Mouse (Mus musculus): ENCODE measurements at regions not wholly inside any gene's neighbourhood (a gene's known extent, or its start where the extent isn't known, plus 50 kb on each side); places are given as distances from the start of the nearest gene placed in this dataset.
A peak's percentile ranks its signal among the peaks of the same experiment; 100 is the strongest.

DNA sequence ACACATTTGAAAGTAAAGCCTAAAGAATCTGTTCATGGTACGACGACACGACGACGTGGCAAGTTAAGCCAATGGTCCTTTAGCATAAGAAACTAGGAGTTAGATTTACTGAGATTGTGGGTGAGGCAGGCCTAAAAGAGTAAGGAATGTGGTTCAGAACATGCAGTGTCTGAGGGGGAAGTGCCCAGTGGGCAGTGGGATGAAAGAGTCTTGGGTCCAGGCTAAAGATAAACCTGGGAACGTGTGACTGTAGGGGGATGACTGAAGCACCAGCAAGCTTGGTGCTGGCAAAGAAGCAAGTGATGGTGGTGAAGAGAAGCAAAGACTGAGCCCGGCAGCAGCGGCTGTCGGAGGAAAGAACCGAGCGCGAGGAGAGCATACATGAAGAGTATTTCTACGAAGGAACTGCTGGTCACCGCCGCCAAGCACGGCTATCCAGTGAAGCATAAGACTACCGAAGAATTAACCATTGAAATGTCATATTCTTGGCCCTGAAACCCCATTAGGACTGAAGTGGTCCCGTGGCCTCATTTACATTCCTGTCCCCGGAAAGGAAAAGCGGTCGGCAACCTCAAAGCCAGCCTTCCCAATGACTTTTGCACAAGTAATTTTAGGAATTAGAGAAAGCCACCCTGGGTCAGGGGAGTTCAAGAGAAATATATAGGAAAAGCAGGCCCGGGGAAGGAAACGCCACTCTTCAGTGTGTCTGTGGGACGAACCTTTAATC is 76.2 kb upstream of the Armc2 start:
- DNase-seq: no peak

DNA sequence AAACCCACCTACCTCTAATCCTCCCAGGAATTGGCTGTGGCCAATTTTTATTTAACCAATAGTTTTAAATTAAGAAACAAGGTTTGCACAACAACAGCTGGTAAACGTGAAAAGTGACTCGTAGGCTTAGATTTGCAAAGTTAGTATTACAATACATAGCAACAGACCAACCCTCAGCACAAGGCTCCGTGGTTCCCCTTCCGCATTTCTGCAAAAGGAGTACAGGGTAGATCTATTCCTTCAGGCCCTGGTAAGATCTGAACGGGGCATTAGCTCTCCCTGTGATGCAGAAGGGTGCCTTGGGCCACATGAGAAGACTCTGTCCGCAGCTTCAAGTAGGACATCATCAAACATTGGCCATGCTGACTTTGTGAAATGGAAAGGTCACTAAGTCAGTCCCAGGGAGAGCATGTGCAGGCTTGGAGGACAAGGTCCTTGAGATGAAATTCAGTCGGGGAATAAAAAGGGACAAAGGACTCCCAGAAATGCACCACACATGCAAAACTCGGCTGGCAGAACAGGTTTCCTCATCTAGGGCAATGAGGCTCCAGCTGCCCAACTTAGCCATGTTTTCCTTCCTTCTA is 75.0 kb upstream of the Armc2 start:
- DNase-seq: no peak

DNA sequence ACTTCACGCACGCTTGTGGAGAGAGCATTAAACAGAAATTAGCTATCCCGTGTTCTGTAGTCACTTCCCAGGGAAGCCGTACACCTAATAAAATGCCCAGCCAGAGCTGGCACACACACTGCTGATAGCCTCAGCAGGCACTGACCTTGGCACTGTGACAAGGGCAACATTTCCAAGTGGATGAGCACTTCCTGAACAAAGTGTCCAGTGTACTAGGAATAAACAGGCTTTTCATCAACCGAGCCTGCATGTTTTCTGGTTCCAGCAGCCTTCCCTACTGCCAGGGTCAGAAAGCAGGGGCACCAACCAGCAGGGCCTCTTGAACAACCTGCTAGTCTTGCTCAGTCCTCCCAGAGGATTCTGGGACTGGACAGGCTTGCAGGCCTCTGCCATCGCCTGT is 74.3 kb upstream of the Armc2 start:
- DNase-seq: peak; percentile 86

DNA sequence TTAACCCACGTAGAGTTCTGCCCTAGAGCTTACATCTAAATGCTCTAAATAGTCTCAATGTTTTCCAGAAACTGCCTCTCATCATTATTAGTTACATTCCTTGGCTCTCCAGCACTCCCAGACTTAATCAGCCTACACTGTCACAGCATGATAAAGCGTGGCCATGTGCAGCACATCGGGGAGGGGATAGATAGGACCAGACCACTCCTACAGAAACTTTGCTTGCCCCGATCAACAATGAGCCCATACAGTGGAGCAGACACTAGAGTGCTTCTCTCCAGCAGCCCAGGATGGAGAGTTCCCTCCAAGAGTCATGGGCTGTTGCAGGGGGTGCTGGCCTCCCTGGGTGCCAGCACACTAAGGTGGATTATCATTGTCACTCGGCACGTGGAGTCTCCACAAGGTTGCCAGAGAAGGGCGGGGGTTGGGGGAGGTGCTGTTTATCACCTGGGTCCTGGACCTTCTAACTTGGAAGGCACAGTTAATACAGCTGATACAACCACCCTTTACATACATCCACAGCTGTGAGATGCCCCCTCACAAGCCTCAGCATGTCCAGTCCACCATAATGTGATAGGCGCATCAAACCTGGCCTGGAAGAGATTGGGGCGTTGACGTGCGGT is 73.4 kb upstream of the Armc2 start:
- no peak for DNase-seq

DNA sequence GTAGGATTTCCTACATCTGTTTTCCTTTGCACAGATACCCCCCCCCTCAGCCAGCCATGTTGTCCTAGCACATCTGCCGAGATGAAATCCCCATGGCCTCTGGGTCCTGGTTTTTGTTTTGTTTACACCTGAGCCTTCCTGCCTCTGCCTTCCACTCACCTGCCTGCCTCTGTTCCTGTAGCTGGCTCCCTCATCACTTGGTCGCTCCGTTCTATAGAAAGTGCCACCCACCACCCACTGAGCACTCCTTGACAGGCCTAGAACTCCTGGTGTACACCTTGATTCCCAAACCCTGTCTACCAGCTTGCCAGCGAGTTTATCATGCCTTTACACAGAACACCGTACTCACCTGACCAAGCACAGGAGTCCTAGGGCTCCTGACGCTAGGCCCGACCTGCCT is 72.6 kb upstream of the Armc2 start:
- no peak for DNase-seq

DNA sequence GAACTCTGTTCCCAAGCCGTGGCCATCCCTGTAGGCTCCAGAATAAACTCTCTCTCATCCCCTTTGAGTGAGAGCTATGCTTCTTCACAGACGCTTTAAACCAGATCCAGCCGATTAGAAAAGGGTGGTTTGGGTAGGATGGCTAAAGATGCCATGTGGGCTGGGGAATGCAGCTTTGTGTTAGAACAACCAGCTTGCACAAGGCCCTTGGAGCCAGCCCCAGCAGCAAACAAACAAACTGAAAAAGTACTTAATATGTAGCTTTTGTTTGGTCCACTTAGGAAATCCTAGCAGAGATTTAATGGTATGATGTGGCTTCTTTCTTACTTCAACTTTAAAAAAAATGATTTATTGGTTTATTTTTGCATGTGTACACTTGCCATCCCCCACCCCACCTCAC is 71.9 kb upstream of the Armc2 start:
- DNase-seq: no peak

DNA sequence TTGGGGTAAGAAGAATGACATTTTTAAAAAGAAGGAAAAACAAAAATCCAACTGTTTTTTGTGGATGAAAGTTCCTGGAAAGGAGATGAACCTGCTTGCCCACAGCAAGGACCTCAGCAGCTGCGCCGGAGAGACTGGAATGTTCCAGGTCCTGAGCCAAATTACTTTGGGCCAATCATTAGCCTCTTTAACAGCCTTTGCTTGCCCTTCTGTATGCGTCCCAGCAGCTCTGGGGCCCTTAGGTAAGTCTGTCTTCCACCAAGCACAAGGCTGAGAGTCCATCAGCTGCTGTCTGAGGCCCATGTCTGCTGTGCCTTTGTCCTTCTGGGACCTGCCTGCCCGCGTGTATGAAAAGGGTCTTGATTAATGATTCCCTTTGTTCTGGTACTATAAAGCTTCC is 71.4 kb upstream of the Armc2 start:
- DNase-seq: no peak

DNA sequence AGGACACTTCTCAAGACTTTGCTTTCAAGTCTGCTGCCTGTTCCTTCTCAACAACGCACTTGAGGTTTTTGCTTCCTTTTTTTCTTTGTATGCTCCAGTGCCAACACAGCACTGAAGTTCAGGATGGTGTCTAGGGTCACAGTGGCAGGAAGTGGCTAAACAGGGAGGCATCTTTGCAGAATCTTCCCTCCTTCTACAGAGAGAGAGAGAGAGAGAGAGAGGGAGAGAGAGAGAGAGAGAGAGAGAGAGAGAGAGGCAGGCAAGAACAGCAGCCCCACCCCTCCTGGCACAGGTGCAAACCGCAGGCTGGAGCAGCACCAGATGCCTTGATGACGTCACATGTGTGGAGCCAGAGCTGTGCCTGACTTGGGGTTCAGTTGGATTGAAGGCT is 71.0 kb upstream of the Armc2 start:
- peak; percentile 59 for DNase-seq

DNA sequence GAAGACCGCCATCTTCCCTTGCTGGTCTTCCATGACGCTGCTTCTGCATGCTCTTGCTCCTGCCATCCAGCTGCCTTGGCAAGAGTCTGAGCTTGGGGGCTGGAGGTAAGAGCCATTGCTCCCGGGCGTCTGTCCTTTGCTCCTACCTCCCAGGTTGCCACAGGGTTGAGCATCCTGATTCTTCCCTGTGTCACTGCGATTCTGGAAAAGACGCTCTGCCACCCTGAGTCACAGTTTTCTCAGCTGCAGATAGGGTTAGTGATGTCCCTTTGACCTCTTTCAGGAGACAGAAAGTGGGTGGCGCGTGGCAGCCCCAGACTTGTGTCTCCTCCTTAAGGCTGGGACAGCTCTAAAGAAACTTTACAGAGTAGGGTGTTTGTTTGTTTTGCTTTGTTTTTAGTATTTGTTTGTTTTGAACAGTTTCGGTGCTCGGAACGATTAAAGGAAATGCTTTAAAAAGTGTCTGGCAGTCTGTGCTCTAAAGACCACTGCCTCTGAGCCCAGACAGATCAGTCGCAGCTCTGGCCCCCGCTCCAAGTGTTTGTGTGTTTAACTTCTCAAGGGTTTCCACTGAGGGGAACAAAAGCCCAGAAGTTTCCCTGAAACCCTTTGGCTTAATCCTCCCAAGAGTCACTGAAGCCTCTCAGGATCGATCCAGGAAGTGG is 70.5 kb upstream of the Armc2 start:
- no peak for DNase-seq

DNA sequence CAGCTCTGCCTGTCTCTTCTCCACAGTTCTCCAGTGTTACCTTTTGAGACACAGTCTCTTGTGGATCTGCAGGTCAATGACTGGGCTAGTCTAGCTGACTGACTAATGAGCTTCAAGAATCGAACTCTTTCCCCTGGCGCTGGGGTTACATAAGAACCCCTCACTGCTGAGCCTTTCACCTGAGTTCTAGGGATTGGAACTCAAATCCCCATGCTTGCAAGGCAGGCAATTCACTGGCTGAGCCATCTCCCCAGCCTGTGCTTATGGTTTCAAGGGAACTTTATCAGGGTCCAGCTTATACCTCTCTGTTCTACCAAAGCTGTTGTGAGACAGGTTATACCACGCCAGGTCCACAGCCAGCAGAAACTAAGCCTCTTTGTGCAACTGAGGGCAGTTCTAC is 69.7 kb upstream of the Armc2 start:
- DNase-seq: no peak

DNA sequence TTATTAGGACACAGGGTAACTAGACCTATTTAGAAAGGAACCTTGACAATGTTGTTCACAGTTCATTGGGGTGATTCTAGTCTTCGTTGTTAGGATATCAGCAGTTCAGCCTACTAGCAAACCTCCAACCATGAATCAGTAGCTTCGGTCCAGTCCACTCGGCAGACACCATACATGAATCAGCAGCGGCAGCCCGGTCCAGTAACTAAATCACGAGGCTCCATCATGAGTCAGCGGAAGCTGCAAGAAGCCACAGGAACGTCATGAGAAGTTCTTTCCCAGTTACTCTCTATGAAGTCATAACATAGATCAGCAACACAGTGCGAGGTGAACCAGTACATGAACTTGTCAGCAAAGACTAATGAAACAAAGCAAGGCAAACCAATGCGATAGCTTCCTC is 68.4 kb upstream of the Armc2 start:
- no peak for DNase-seq

DNA sequence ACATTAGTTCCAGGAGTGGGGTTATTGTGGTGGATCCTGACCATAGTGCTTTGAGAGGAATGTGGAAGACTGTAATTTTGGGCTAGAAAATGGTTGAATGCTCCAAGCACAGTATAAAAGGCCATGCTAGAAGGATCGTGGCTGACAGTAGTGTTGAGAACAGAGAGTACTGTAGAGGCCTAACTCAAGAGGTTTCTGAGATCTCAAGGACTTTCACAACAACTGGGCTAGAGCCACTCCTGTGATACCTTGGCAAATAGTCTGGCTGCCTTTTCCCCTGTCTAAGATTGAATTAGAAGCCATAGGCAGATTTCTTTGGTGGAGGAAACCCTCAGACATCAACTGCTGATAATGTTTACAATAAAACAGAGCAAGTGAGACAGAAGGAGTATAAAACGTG is 67.1 kb upstream of the Armc2 start:
- DNase-seq: no peak

DNA sequence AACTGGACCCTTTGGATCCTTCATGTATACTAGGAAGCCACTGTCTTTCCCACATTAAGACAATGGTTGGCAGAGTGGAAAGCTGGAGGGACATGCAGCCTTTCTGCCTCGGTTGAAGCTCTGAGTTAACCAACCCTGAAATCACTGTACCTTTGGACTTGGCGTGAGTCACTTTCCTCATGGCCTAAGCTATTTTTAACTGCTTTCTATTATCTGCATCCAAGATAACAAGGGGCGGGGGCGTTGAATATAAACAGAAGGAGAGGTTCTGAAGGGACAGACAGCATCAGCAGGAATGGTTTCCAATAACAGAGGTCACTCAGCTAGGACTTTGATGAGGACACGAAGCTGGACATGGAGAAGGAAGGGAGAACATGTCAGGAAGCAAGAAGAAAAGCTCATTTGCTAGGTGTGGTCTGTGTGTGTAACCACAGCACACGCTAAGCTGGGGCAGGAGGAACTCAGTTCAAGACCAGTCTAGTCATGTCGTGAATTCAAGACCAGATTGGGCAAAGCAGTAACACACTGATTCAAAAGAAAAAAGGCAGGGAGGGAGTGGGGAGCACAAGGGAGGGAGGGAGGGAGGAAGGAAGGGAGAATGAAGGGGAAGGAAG is 64.1 kb upstream of the Armc2 start:
- DNase-seq: no peak

DNA sequence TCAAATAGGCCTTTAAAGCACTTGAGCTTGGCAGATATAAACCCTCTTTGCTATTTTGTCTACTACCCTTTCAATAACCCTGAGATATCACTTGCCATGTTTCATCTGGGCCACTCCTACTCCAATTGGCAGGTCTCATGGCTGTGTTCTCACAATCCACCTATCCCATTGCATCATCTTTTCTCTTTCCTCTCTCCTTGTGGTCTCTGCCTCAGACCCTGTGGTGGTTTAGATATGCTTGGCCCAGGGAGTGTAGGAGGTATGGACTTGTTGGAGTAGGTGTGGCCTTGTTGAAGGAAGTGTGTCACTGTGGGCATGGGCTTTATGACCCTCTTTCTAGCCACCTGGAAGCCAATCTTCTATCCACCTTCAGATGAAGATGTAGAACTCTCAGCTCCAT is 61.5 kb upstream of the Armc2 start:
- no peak for DNase-seq

DNA sequence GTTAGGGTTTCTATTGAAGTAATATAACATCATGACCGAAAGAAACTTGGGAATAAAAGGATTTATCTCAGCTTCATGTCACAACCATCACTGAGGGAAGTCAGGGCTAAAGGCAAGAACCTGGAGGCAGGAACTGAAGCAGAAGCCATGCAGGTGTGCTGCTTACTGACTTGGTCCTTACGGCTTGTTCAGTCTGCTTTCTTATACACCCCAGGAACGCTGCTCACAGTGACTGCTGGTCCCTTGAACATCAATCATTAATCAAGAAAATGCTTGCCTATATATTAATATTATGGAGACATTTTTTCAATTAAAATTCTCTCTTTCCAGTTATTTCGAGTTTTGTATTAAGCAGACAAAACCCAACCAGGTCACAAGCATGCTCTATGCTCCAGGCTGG is 58.5 kb upstream of the Armc2 start:
- no peak for DNase-seq

DNA sequence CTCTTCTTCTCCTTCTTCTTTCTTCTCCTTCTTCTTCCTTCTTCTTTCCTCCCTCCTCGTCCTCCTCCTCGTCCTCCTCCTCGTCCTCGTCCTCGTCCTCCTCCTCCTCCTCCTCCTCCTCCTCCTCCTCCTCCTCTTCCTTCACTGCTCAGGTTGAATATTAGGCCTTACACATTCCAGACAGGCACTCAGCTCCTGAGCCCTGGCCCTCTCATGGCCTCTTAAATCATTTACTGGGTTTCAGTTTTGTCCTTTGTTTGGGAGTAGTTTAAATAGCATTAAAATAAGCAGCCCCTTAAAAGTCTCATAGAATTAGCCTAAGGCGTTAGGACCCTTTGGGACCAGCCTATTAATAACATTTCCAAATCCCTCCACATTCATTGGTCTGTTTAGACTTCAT is 57.3 kb upstream of the Armc2 start:
- no peak for DNase-seq

DNA sequence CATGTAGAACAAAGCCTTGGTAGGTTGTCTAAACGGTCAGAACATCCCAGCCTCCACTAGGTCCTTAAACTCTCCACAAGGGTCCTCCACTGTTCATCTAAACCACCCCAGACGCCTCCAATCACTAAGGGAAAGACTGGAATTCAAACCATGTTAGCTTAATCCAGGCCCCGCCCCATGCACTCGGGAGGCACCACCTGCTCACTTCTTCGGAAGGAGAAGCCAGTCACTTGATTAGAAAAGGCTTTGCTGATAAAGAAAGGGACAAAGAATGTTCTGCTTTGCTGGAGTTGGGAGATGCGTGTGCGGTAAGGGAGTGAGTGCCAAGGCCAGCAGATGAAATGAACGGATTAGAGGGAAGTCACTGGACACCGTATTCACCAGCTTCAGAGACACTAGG is 54.5 kb upstream of the Armc2 start:
- no peak for DNase-seq

DNA sequence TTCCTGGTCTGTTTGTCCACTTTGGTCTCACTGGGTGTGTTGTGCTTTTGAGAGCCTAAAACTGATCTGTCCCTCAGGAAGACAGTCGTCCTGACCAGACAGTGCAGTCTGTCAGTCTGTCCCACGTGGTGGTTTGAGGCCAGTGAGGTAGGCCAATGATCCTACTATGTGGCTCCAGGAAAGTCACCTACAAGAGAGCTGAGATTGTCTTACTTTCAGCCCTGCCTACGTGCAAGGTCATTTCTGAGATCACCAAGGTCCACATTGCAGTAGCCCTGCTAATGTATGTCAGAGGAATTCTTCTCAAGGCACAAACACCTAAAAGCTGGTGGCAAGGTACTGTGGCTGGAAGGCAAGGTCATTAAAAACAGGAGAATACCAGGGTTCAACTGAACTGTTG is 53.9 kb upstream of the Armc2 start:
- DNase-seq: no peak

DNA sequence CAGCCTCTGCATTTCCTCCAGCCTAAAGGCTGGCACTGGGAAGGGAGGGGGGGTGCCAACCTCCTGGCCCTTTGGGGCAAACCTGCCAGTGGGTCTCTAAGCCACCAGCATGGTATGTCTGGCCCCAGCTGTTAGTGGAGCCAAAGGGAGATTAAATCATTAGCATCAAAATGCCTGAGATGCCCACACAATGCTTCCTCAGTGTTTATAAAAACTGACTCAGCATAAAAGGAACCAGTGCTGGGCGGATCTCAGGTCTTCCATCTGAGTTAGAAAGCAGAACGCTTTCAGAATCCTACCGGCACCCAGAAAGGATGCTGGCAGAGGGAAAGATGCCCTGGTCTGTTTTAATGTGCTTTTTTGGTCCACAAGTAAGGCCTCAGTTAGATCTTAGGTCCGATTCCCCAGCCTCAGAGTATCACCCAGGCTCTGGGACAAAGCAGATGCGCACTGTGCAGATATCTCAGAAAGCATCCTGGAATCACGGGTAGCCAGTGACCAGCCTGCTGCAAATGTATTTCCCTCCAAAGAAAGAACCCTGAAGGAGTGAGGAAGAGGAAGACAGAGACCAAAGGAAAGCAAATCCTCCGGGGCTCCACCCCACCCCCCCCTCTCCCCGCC is 53.3 kb upstream of the Armc2 start:
- no peak for DNase-seq

DNA sequence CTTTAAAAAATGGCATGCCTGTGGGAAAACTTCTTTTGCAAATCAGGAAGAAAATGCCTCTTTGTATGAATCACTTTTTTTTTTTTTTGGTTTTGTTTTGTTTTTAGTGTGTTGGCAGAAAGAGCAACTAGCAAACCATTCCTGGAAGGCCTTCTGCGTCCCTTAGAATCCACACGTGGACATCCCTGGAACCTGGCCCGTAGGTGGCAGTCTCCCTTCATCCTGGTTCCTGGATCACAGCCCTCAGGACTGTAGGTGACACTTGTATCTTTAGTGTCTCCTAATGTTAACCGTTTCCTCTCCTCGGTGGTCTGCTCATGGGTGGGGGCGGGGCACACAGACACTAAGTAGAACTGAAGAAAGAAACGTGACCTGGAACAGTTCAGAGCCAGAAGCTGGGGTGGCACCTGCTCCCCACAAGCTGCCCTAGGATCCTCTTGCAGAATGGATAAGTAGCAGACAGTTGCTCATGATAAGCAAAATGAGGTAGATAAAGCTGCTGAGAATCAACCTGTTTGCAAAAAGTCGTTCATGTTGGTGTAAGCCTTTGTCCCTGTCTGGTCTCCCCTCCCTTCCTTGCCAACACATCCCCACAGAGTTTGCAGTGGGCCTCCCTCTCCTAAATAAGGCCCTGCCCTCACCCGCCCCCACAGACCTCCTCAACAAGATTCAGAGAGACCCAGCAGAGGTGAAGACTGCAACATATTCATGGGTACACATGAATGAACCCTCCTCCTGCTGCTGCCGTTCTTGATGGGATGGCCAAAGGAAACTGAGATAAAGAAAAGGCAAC is 52.6 kb upstream of the Armc2 start:
- DNase-seq: peak; percentile 75

DNA sequence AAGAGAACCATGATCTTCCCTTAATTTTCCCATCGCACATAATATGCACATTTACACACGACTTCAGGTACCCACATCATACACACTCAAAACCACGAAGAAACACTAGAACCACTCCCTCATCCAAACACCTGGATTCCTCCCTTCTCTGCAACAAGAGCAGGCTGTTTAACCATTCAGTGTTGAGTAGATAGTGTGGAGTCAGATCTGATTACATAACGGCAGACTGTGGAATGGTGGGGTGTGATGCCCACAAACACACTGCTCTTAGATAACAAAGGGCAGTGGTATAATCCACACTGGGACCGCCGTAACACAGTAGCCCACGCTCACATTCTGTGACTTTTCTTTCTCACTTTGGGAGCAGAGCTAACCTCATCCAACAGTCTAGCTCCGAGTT is 51.5 kb upstream of the Armc2 start:
- DNase-seq: no peak

DNA sequence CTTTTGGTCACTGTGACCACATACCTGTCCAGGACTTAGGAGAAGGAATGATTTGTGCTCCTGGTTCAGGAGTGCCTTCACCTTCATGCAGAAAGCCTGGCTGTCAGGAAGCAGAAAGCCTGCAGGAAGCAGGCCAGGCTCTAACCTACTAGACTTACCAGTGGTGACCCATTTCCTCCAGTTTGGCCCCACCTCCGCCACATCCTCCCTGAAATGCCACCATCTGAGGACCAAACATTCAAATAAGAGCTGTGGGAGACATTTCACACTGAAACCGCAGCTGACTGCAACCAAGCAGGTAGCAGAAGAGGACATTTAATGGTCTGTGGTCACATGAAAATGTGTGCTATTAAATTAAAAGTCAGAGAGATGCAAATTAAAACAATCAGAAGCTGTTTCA is 50.3 kb upstream of the Armc2 start:
- DNase-seq: no peak
